Mouse (Mus musculus) heart, postnatal 25 days (tissue): ENCODE results near the gene 2310061I04Rik. TPM values are rescaled to one million over a fixed set of nuclear protein-coding genes. Genes with fewer than 3 reads are reported as not detected.

ENCODE experiments used
- DNase-seq: peaks from one replicate; pipeline ENCODE4 v3.0.0; 2022; ENCODE audit warnings: low spot score
- intact Hi-C: fragments of 180-260 bp; cut with DNase I; formaldehyde crosslinking; loops from one replicate; pipeline ENCODE4 v1.15.1; 2025
- microRNA-seq: library from miRNA; unstranded; fragments of <30 nt; microRNA quantifications from one replicate; pipeline ENCODE4 v1.2.0, GENCODE M21; 2022
- total RNA-seq, 2 experiments: library from RNA; stranded (reverse); gene quantifications; 2 replicates each; pipeline ENCODE4 v1.2.3; 2021

2310061I04Rik gene
- total RNA-seq, 2 experiments from 2014 or later, result 112 to 116 TPM

DNA sequence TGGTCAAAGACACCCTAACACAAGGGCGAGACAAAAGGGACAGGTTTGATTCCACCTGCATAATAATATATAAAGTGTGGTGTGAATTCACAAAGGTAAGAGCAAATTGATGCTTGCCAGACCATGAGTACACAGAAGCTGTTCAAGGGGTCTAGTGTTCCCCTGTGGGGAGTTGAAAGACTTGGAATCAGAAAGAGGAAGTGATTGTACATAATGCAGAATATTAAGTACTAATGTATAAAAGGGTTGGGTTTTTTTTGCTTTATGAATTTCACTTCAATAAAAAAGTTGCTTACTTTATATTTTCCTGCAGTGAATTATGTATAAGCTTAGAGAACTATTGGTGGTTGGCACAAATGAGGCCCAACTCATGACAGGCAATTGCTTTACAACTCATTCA, 37.9 kb downstream of the 2310061I04Rik start:
- intact Hi-C loops, result no loop called here
- no peak for DNase-seq

GRCm38 (mm10) chr17:35850974-35851373, 46.3 kb downstream of the 2310061I04Rik start:
- intact Hi-C loops, result no loop called here
- no peak for DNase-seq

- intact Hi-C loops, result no loop called here
- no peak for DNase-seq
Measured at GRCm38 (mm10) chr17:35848112-35848511, 49.1 kb downstream of the 2310061I04Rik start.

DNA sequence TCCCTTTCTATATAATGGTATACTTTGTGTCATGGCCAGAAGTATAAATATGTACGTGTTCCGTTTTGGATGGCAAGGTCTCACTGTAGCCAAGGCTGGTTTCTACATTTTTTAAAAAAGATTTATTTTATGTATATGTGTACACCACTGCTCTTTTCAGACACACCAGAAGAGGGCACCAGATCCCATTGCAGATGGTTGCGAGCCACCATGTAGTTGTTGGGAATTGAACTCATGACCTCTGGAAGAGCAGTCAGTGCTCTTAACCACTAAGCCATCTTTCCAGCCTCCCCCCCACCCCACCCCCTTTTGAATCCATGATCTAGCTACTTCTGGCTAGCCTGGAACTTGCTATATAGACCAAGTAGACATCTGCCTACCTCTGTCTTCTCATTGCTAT, 53.7 kb downstream of the 2310061I04Rik start:
- DNase-seq, result no peak
- intact Hi-C loops, result loop anchor here (2.0 kb wide), 1 partner anchor 17 kb away; the partner anchor contains the start of gene Nrm

Small RNAs within 50 kb of the gene (microRNA-seq; reads per million reads assigned to microRNA genes)
- gene Gm28033 (0.83 reads per million), gene Mir1894 (not detected)

Other genes starting within 250 kb of the 2310061I04Rik start
- 10 to 100 TPM; 32.3 TPM for gene Vars2, start 229.8 kb downstream of the 2310061I04Rik start, total RNA-seq
- gene Gtf2h4, start 223.7 kb downstream of the 2310061I04Rik start, total RNA-seq, result 10 to 100 TPM; 17.5 to 18.3 TPM
- 10 to 100 TPM; 33.1 to 41.7 TPM for gene Ddr1, start 192.8 kb downstream of the 2310061I04Rik start, total RNA-seq
- 10 to 100 TPM; 21.7 to 39.7 TPM for gene Ier3, start 75.7 kb downstream of the 2310061I04Rik start, total RNA-seq
- gene Flot1, start 74.2 kb downstream of the 2310061I04Rik start, total RNA-seq, result 100 to 1,000 TPM; 125 to 141 TPM
- 100 to 1,000 TPM; 102 to 103 TPM for gene Tubb5, start 59.1 kb downstream of the 2310061I04Rik start, total RNA-seq
- 10 to 100 TPM; 11.8 to 14.6 TPM for gene Mdc1, start 55.9 kb downstream of the 2310061I04Rik start, total RNA-seq
- gene Nrm, start 36.1 kb downstream of the 2310061I04Rik start, total RNA-seq, result 1 to 10 TPM; 2.3 to 2.8 TPM
- gene Ppp1r18, start 31.8 kb downstream of the 2310061I04Rik start, total RNA-seq, result 10 to 100 TPM; 11.9 to 16.6 TPM
- 10 to 100 TPM; 19.2 to 20.1 TPM for gene Dhx16, start 17.6 kb downstream of the 2310061I04Rik start, total RNA-seq
- gene Atat1, start 12.6 kb upstream of the 2310061I04Rik start, total RNA-seq, result 1 to 10 TPM; 7.7 TPM
- 10 to 100 TPM; 51.7 to 55.3 TPM for gene Mrps18b, start 19.0 kb upstream of the 2310061I04Rik start, total RNA-seq
- 10 to 100 TPM; 30.4 to 34.5 TPM for gene Ppp1r10, start 19.0 kb upstream of the 2310061I04Rik start, total RNA-seq
- 10 to 100 TPM; 64.2 to 66.6 TPM for gene Abcf1, start 72.3 kb upstream of the 2310061I04Rik start, total RNA-seq
- 10 to 100 TPM; 26.4 to 26.6 TPM for gene Gnl1, start 82.4 kb upstream of the 2310061I04Rik start, total RNA-seq
- 1 to 10 TPM; 3.8 to 4.4 TPM for gene Prr3, start 82.8 kb upstream of the 2310061I04Rik start, total RNA-seq
- 1 to 10 TPM; 7.4 to 7.5 TPM for gene H2-T24, start 123.1 kb upstream of the 2310061I04Rik start, total RNA-seq
- 10 to 100 TPM; 20.2 to 25.6 TPM for gene H2-T23, start 135.4 kb upstream of the 2310061I04Rik start, total RNA-seq
- gene H2-T22, start 145.3 kb upstream of the 2310061I04Rik start, total RNA-seq, result 1 to 10 TPM; 7.4 to 7.8 TPM
- gene Gm6034, start 145.5 kb upstream of the 2310061I04Rik start, total RNA-seq, result not detected
- gene Gm11127, start 160.9 kb upstream of the 2310061I04Rik start, total RNA-seq, result 1 to 10 TPM; 2.6 to 2.9 TPM
- not detected for gene Gm19684, start 224.2 kb upstream of the 2310061I04Rik start, total RNA-seq
- not detected for gene Gm7030, start 232.0 kb upstream of the 2310061I04Rik start, total RNA-seq